Mouse (Mus musculus): ENCODE measurements at regions not wholly inside any gene's neighbourhood (a gene's known extent, or its start where the extent isn't known, plus 50 kb on each side); places are given as distances from the start of the nearest gene placed in this dataset.
"Not testable (repeated sequence)": the region's sequence is repeated elsewhere in the genome, so short reads cannot be mapped to it uniquely, and the experiment has no call there.

DNA sequence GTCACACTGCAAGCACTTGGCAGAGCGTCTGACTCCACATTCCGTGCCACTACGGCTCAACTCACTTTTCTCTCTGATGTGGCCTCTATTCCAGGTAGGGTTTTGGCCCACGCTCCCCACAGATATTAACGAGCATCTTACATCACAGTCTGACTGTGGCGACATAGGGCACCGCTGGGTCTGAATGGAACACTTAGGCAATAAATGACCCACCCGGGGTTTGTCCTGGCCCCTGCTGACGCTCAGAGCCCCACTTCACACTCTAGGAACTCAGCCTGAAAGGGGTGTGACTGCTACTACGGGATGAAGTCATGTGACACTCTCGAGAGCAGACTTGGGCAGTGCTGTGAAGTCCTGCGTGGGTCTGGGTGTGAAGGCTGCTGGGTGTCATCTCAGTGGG, 475.9 kb downstream of the Zfp704 start:
- no peak for DNase-seq (ENCODE audit: low spot score)

GRCm38 (mm10) chr3:9132104-9132751, 477.7 kb downstream of the Zfp704 start:
- no peak for DNase-seq (ENCODE audit: low spot score)

GRCm38 (mm10) chr3:9131366-9131765, 478.5 kb downstream of the Zfp704 start:
- no peak for DNase-seq (ENCODE audit: low spot score)

DNA sequence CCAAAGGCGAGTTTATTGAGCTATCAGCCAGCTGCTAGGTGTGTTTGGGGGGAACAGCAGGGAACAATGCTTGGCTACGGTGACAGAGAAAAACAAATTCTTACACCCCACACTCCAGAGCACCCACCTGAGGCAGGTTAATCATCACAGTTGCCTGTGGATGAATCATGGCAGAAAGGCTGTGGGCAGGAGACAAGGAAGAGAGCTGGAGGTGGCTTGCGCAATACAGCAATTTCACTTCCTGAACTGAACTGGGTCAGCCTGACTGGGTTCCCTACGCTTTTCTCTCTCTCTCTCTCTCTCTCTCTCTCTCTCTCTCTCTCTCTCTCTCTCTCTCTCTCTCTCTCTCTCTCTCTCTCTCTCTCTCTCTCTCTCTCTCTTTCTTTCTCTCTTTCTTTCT, 481.5 kb downstream of the Zfp704 start:
- DNase-seq (ENCODE audit: low spot score): peak; percentile 10

GRCm38 (mm10) chr3:9123079-9123478, 486.8 kb downstream of the Zfp704 start:
- DNase-seq (ENCODE audit: low spot score): no peak

DNA sequence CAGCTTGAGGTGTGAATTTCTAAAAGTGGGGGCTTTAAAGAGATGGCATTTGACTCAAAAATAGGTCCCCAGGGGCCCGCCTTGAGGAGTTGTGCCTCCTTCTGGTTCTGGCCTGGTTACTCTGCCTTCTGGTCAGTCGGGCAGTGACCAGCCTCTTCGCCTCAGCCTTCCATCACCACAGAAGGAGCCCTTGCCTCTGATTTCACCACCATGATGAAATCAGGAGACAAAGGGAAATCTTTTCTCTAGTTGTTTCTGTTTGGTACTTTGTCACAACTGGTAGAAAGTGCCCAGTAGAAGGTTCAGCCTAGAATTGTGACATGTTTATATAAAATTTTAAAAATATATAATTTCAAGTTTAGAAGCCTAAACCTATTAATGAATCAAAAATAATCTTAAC, 492.0 kb downstream of the Zfp704 start:
- DNase-seq (ENCODE audit: low spot score): no peak

- DNase-seq (ENCODE audit: low spot score): no peak
Observed at GRCm38 (mm10) chr3:9113410-9113809, 496.5 kb downstream of the Zfp704 start.

- no peak for DNase-seq (ENCODE audit: low spot score)
Observed at GRCm38 (mm10) chr3:9110741-9111140, 499.1 kb downstream of the Zfp704 start.

DNA sequence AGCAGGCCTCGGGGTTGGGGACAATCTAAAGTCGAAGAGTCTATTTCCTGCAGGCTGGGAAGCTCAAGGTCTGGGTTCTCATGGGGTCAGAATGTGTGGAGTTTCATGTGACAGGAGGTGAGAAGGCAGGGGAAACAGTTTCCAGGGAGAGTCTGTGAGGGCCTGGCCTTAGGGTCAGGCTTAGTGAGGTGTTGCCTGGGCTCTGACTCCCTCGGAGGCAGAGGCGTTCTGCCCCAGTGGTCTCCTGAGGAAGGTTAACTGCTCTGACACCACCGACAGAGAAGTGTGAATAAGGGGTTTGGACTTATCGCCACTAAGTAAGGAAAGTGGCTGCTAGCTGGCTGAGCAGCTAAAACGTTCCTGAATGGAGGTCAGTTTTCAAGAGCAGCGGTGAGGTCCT, 499.9 kb downstream of the Zfp704 start:
- no peak for DNase-seq (ENCODE audit: low spot score)

DNA sequence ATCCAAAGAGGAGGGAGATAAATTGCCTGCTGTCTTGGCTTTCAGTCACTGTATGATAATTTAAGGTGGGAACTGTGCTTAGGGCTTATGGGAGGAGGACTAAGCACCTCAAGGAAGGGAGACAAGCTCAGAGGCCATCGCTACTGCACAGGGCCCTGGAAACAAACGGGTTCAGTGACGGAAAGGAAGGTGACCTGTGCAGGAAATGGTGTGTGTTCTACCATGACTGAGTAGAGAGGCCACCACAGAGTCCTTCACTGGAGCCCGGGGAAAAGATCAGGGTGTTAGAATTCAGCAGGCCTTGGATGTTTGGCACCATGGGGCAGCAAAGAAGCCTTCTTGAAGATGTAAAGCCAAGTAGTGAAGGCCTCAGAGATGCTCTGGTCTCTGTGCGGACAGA, 500.4 kb downstream of the Zfp704 start:
- DNase-seq (ENCODE audit: low spot score): no peak

DNA sequence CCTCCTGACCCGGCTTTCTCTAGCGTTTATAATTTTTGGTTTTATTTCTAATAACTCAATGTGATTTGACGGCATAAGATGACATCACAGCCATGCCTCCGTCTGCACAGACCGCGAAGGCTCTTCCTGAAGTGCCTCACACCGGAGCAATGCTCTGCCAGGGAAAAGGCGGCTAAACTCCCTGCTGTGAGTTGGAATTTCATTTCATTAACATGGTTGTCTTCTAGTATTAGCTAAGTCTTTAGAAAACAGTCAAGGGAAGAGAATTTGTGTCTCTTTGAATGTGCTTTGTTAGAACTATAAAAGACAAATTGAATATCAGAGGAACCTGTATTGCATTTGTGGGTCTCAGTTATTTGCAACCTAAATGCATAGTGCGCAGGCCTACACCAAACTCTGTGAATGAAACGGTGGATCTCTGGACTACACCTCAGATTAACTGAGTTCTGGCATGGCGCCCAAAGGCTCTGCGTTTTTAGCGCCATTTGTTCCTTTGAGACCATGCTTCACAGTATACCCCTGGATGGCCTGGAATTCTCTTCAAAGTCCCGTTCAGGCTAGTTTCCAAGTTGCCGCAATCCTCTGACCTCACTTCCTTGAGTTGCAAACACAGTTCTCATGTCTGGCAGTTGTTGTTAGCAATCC, 502.0 kb downstream of the Zfp704 start:
- no peak for DNase-seq (ENCODE audit: low spot score)

GRCm38 (mm10) chr3:9105191-9105926, 504.5 kb downstream of the Zfp704 start:
- no peak for DNase-seq (ENCODE audit: low spot score)

- no peak for DNase-seq (ENCODE audit: low spot score)
Observed at GRCm38 (mm10) chr3:9103456-9103855, 506.4 kb downstream of the Zfp704 start.

DNA sequence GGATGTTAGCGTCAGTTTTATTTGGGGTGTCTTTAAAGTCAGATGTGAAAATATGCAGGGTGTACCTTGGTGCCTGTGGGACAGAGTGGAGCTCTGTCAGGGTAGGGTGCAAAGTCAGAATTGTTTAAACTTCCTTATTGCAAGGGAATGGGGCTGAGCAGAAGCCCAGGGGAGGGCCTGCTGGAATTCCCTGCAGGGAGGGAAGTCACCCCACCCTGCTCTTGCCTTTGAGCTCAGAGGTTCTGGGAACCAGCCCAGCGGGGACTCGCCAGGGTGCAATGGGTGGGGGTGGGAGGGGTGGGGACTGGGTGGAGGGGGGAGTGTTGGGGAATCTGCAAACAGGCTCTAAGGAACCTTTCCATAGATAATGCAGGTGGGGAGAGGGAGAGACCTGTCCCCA, 508.6 kb downstream of the Zfp704 start:
- no peak for DNase-seq (ENCODE audit: low spot score)

DNA sequence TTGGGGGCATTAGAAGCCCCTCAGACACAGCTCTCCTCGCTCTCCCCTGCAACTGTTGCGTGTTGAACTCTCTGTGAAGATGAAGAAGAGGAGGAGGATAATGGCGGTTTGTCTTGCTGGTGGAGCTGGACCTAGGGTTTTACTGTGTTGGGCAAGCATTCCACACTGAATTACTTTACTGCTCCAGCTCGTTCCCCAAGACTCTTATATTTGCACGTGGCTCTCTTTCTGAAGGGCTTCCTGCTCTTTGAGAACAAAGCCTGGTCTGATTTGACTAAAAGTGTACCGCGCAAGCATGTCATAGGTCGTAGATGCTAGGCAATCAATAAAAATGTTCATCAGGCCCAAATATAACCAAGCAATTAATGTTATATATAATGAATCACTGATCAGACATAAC, 509.1 kb downstream of the Zfp704 start:
- DNase-seq (ENCODE audit: low spot score): no peak

- no peak for DNase-seq (ENCODE audit: low spot score)
Observed at GRCm38 (mm10) chr3:9098441-9098840, 511.4 kb downstream of the Zfp704 start.

DNA sequence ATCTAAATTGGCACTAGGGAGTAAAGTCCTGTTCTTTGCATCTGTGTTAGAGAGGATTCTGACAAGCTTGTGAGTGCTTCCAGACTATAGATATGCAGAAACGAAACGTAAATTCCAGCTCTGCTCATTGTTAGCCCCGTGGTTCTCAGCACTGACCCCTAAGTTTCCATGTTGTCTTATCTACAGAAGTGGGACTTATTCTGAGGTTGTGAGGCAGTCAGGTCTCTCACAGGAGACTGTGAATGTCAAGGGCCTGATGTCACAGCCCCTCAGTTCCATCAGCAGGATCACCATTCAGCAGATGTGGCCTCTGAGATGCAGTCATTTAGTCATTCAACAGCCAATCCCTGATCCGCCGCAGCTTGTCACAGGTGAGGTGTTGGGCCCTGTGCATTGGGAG, 525.8 kb downstream of the Zfp704 start:
- DNase-seq (ENCODE audit: low spot score): no peak

GRCm38 (mm10) chr3:9082061-9082460, 527.8 kb downstream of the Zfp704 start:
- DNase-seq (ENCODE audit: low spot score): no peak

DNA sequence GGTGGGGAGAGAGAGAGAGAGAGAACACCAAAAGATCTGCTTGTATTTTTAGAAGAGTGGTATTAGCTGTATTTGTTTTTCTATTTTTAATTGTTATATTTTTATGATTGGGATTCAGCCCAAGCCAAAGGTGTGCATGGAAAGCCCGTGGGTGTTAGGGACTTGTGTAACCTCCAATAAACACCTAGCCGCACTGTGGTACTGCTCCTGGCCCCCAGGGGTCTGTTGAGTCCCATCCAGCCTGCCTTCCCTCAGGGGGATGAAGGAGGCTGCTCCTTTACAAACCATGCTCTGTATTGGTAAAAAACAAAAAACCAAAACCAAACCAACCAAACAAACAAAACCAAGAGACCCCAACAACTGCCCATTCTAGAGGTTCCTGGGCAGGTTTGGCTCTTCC, 531.7 kb downstream of the Zfp704 start:
- no peak for DNase-seq (ENCODE audit: low spot score)

DNA sequence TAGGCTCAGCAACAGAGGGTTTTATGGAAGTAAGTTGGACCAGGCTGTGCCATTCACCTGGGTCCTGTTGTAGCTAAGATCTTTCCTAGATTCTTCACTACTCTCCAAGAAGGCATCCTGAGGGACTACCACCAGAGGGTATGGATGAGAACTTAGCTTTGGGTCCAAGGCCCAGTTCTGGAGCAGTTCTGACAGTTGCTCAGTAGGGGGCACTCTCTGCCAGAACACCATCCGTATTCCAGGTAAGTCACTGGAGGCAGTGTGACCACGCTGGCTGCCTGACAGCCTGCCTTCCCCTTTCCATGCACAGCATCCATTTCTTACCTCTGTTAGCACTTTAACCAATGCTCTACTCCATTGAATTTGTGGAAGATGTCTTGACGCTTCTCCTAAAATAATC, 533.2 kb downstream of the Zfp704 start:
- DNase-seq (ENCODE audit: low spot score): peak; percentile 77

- not testable (repeated sequence) for DNase-seq (ENCODE audit: low spot score)
Observed at GRCm38 (mm10) chr3:9072471-9072870, 537.4 kb downstream of the Zfp704 start.

DNA sequence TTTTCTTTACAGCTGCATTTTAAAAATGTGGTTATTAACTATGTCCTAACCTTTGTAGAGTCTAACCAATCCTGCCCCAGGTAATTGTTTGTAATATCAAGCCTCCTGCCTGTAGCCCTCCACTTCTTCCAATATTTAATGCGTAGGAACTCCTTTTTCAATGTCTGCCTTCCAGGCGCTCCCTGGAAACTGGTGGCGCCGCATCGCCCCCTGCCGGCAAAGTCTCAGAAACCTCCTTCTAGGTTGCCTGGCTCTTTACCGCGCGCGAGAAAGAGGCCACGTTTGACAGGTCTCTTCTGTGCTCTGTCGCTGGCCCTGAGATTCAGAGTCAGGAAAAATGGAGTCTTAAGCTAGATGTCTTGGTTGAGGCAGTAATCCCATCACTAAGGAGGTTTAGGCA, 542.8 kb downstream of the Zfp704 start:
- peak; percentile 75 for DNase-seq (ENCODE audit: low spot score)

DNA sequence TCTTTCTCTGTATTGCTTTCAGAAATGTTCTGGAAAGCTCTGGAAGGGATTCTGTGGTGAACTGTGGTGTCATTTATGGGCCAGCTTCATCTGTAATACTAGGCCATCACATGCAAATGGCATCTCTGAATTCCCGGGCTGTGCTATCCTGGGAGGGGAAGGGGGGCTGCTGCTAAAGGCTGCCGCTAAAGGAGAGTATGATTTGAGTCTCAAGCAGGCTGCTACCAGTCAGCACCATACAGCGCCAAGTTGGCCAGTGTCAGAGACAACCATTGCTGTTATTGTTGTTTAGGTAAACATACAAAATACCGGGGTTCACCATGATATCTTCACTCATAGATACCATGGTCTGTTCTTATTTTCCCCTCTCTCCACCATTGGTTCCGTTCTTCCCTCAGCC, 543.5 kb downstream of the Zfp704 start:
- no peak for DNase-seq (ENCODE audit: low spot score)

All from layer of hippocampus, adult 11-12 months (tissue).